Mouse (Mus musculus): Measurements from ENCODE around the gene 9530068E07Rik. TPM values are rescaled to one million over a fixed set of nuclear protein-coding genes. Genes with fewer than 3 reads are reported as not detected.
"Not testable (repeated sequence)": the region's sequence is repeated elsewhere in the genome, so short reads cannot be mapped to it uniquely, and the experiment has no call there.

9530068E07Rik gene
- polyA plus RNA-seq, 1 experiment, result 49.6 TPM

DNA sequence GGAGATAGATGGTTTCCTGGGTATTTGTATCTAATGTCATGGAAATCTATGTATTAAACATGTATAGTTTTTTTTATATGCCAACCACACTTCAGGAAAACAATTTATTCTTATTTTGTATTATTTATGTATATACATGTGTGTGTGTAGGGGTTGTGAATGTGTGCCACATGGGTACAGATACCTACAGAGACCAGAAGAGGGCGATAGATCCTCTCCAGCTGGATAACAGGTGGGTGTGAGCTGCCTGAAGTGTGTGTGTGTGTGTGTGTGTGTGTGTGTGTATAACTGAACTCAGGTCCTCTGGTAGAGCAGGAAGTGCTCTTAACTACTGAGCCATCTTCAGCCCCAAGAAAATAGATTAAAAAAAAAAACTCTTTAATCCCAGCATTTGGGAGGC lies 40.6 kb upstream of the 9530068E07Rik start:
- H3K4me1 ChIP-seq (ENCODE audit: control insufficient read depth, insufficient read depth, insufficient read length), result peaks cover 4% of the 10 kb centered on the region; the same call in 1 of the 2 replicates
- DNase-seq (ENCODE audit: low read depth in 1 of 2, low spot score in 2 of 2), result no peak
- WGBS, result 100% methylated on average over 1 of the region's 1 CpGs

DNA sequence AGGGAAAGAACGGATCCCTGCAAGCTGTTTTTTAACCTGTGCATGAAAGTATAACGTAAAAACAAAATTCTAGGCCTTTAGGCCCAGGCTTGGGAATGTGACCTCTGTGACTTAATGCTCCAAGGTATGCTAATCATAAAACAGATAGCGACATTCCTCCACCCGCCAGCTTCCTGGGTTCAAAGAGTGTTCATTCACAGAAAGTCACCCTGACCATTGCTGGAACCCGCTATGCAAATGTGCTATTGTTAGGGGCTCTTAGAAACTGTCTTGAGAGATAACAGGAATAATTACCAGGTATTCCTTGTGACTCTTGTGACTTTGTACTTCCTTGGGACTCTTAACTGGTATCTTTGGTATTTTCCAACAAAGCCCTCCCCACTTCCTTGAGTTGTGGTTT lies 39.1 kb upstream of the 9530068E07Rik start:
- 94% methylated on average over 5 of the region's 5 CpGs for WGBS
- DNase-seq (ENCODE audit: low read depth in 1 of 2, low spot score in 2 of 2), result not testable (repeated sequence)

More for the DNA sequence above, 40.6 kb upstream of the 9530068E07Rik start:
- Histone ChIP-seq H3K36me3 (ENCODE audit: control insufficient read depth, insufficient read depth, low read length) (no peaks in the 10 kb centered on the region), H3K27me3 (ENCODE audit: control insufficient read depth, insufficient read depth, low read length) (no peaks in the 10 kb centered on the region), H3K27ac (ENCODE audit: insufficient read depth, low read length) (no peak overlapping the region), H3K4me3 (ENCODE audit: extremely low read depth, insufficient read depth, insufficient read length) (no peak overlapping the region)
- TF ChIP-seq CTCF (IDR thresholded peaks at IDR 0.05; ENCODE audit: extremely low read depth, insufficient read depth, insufficient read length, insufficient replicate concordance) (no peak), POLR2A (IDR thresholded peaks at IDR 0.05; ENCODE audit: low read depth, low read length) (no peak)

DNA sequence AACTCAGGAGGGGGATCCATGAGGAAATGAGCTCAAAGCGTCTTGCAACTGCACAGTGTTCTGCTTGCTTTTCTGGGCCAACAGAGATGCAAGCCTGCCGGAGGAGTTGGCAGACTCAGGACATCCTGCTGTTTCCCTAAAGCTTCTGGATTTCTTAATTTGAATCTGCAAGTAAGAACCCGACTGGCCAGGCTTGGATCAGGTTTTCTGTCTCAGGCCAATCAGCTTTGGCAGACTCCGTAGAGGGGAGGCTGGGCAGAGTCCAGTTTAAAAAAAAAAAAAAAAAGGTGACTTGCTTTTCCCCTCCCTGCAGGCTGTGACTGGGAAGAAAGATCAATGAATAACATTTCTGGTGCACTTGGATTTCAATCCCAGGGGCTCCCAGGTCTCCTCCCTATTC lies 37.7 kb upstream of the 9530068E07Rik start:
- no peak overlapping the region for H3K27ac ChIP-seq (ENCODE audit: insufficient read depth, low read length)
- no peaks in the 10 kb centered on the region for H3K36me3 ChIP-seq (ENCODE audit: control insufficient read depth, insufficient read depth, low read length)
- no peak overlapping the region for H3K4me3 ChIP-seq (ENCODE audit: extremely low read depth, insufficient read depth, insufficient read length)
- no peak for DNase-seq (ENCODE audit: low read depth in 1 of 2, low spot score in 2 of 2)
- H3K4me1 ChIP-seq (ENCODE audit: control insufficient read depth, insufficient read depth, insufficient read length), result peaks cover 9% of the 10 kb centered on the region
- WGBS, result 91% methylated on average over 4 of the region's 4 CpGs
- H3K27me3 ChIP-seq (ENCODE audit: control insufficient read depth, insufficient read depth, low read length), result no peaks in the 10 kb centered on the region
- TF ChIP-seq POLR2A (IDR thresholded peaks at IDR 0.05; ENCODE audit: low read depth, low read length) (no peak), CTCF (IDR thresholded peaks at IDR 0.05; ENCODE audit: extremely low read depth, insufficient read depth, insufficient read length, insufficient replicate concordance) (no peak)

More for the DNA sequence above, 39.1 kb upstream of the 9530068E07Rik start:
- H3K27ac ChIP-seq (ENCODE audit: insufficient read depth, low read length); H3K4me3 ChIP-seq (ENCODE audit: extremely low read depth, insufficient read depth, insufficient read length); H3K4me1 ChIP-seq (ENCODE audit: control insufficient read depth, insufficient read depth, insufficient read length); H3K27me3 ChIP-seq (ENCODE audit: control insufficient read depth, insufficient read depth, low read length); H3K36me3 ChIP-seq (ENCODE audit: control insufficient read depth, insufficient read depth, low read length): not testable (repeated sequence)

GRCm38 (mm10) chr11:52359686-52360470 lies 36.4 kb upstream of the 9530068E07Rik start:
- H3K4me1 ChIP-seq (ENCODE audit: control insufficient read depth, insufficient read depth, insufficient read length), result peaks cover 9% of the 10 kb centered on the region
- 33% methylated on average over 22 of the region's 22 CpGs for WGBS

DNA sequence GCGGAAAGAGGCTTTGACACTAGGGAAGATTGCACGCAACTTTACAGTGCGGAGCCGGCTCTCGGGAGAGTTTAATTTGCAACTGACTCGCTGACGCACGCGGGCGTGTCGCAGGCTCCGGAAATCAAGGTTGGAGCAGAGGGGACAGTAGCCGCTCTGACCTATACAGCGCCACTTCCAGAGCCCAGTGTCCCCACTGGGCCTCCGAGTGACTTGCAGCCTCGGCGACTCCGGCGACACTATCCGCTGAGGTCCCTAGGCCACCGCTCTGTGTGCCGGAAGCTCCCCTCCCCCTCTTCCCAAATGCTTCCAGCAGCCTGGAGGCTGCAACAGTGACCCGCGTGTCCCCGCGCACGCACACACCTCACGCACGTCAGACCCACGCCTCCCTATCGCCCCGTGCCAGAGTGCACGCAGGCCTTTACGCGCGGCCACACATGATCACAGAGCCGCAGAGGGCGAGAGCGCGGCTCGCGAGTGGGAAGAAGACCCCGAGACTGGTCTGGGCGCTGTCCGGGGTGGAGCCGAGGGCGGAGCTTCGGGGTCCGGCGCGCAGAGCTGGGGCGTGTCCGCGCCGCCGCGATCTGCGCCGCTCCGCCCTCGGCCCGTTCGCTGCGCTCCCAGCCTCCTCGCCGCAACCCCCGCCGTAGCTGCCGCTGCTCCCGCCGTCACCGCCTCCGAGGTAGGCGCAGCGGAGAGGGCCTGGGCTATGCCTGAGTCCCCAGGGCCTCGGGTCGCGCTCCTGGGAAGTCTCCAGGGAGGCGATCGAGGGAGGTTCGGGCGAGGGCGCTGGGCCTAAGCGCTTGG lies 35.6 kb upstream of the 9530068E07Rik start, which contains the start of gene Vdac1:
TSS of gene Vdac1 (plus strand) at position 390 of the 807 bp plus-strand sequence.
- H3K36me3 ChIP-seq (ENCODE audit: control insufficient read depth, insufficient read depth, low read length), result no peaks in the 10 kb centered on the region
- TF ChIP-seq CTCF (IDR thresholded peaks at IDR 0.05; ENCODE audit: extremely low read depth, insufficient read depth, insufficient read length, insufficient replicate concordance) (no peak), POLR2A (IDR thresholded peaks at IDR 0.05; ENCODE audit: low read depth, low read length) (peak; percentile 47; the same call in 1 of the 2 replicates)
- peaks cover 9% of the 10 kb centered on the region for H3K4me1 ChIP-seq (ENCODE audit: control insufficient read depth, insufficient read depth, insufficient read length)
- DNase-seq (ENCODE audit: low read depth in 1 of 2, low spot score in 2 of 2), result peak; percentile 54 to 81
- H3K27me3 ChIP-seq (ENCODE audit: control insufficient read depth, insufficient read depth, low read length), result no peaks in the 10 kb centered on the region
- WGBS, result under 1% methylated on average over 73 of the region's 84 CpGs
- H3K27ac ChIP-seq (ENCODE audit: insufficient read depth, low read length), result peak within 1 kb of the TSS; percentile 93
- peak within 1 kb of the TSS; percentile 100 for H3K4me3 ChIP-seq (ENCODE audit: extremely low read depth, insufficient read depth, insufficient read length)

More at GRCm38 (mm10) chr11:52359686-52360470, 36.4 kb upstream of the 9530068E07Rik start:
- Histone ChIP-seq H3K27me3 (ENCODE audit: control insufficient read depth, insufficient read depth, low read length) (no peaks in the 10 kb centered on the region), H3K27ac (ENCODE audit: insufficient read depth, low read length) (peak overlapping the region; percentile 93), H3K4me3 (ENCODE audit: extremely low read depth, insufficient read depth, insufficient read length) (peak overlapping the region; percentile 100), H3K36me3 (ENCODE audit: control insufficient read depth, insufficient read depth, low read length) (no peaks in the 10 kb centered on the region)
- DNase-seq (ENCODE audit: low read depth in 1 of 2, low spot score in 2 of 2), result no peak
- no peak for TF ChIP-seq CTCF (IDR thresholded peaks at IDR 0.05; ENCODE audit: extremely low read depth, insufficient read depth, insufficient read length, insufficient replicate concordance)
- no peak for TF ChIP-seq POLR2A (IDR thresholded peaks at IDR 0.05; ENCODE audit: low read depth, low read length)

DNA sequence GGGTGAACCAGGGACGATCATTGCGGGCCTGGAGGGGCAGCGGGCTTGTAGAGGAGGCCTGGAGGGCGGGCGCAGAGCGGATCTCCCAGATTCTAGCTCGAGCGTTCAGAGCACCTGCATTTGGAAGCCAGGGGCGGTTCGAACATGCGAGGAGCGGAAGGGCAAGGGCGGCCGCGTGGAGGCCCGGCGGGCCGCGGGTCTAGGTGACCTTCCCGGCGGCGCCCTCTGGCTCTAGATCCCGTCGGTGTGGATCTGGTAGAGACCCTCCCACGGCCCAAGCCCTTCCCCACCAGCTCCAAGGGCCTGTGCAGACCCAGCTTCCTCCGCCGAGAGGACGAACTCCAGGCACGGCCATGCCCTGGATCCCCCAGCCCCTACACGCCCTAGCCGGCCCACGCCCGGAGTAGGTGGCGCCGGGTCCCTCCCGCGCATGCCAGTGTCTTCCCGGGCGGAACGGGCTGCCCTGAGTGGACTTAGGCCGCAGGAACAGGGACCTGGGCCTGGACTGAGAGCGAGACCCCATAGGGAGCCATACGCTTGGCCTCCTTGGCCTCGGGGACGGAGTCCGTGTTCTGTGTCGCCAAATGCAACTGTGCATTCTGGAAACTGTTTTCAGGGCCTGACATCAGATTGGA lies 34.8 kb upstream of the 9530068E07Rik start:
- peaks cover 9% of the 10 kb centered on the region for H3K4me1 ChIP-seq (ENCODE audit: control insufficient read depth, insufficient read depth, insufficient read length)

More for the DNA sequence above, 34.8 kb upstream of the 9530068E07Rik start:
- TF ChIP-seq POLR2A (IDR thresholded peaks at IDR 0.05; ENCODE audit: low read depth, low read length) (no peak), CTCF (IDR thresholded peaks at IDR 0.05; ENCODE audit: extremely low read depth, insufficient read depth, insufficient read length, insufficient replicate concordance) (no peak)
- no peaks in the 10 kb centered on the region for H3K36me3 ChIP-seq (ENCODE audit: control insufficient read depth, insufficient read depth, low read length)
- no peaks in the 10 kb centered on the region for H3K27me3 ChIP-seq (ENCODE audit: control insufficient read depth, insufficient read depth, low read length)
- peak overlapping the region; percentile 93 for H3K27ac ChIP-seq (ENCODE audit: insufficient read depth, low read length)
- under 1% methylated on average over 47 of the region's 47 CpGs for WGBS
- peak in 1 of 2 experiments; percentile 26 for DNase-seq (ENCODE audit: low read depth in 1 of 2, low spot score in 2 of 2)
- H3K4me3 ChIP-seq (ENCODE audit: extremely low read depth, insufficient read depth, insufficient read length), result peak overlapping the region; percentile 100
